Mouse (Mus musculus): ENCODE results near the gene Dpyd. TPM values are rescaled to one million over a fixed set of nuclear protein-coding genes. Genes with fewer than 3 reads are reported as not detected.
A peak's percentile ranks its signal among the peaks of the same experiment; 100 is the strongest.

Gene Dpyd
- polyA plus RNA-seq, 1 experiment from 2014 or later, result 4.3 TPM

DNA sequence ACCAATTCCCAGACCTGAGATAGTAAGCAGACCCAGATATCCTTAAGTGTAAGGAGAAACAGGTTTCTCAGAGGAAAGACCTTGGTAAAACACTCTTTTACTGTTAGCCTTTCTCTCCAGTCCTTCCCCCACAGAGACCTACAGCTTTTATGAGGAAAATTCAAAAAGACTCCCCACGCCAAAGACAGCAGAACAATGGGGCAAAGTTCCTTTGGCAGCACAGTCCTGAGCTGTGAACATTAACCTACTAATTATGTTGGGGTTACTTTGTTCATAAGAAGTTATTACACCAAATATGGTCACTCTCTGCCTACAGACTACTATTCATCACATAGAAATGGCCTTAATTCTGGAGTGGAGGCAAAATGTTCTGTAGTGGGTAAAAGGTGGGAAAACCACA is 480.7 kb downstream of the Dpyd start:
- H3K4me2 ChIP-seq, result no peak overlapping the region
- H3K27me3 ChIP-seq, result no peaks in the 10 kb centered on the region
- no peak overlapping the region for H3K4me3 ChIP-seq
- H3K9me3 ChIP-seq, result no peaks in the 10 kb centered on the region
- H3K9ac ChIP-seq, result no peak overlapping the region
- ATAC-seq (ENCODE audit: low FRiP score, low read depth), result no peak
- 78% methylated on average over 1 of the region's 1 CpGs for WGBS
- H3K27ac ChIP-seq (replicated peaks), result no peak overlapping the region
- no peaks in the 10 kb centered on the region for H3K36me3 ChIP-seq
- H3K4me1 ChIP-seq (replicated peaks), result no peaks in the 10 kb centered on the region

DNA sequence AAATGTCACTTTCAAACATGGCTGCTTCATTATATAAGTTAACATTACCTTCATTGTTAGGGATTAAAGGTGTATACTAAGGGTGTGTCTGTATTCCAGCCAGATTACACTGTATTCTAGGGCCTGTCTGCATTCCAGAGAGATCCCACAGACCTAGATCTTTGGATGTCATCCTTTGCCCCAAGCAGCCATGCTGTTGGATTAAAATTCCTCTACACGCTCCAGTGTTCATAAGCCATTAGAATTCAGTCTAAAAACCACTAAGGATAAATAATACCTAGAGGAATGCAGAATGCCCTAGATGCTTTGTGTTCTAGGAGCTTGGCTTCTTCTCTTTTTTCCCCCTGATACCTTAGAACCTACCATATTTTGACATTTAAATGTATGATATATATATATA is 494.2 kb downstream of the Dpyd start:
- 89% methylated on average over 1 of the region's 1 CpGs for WGBS
- no peak for ATAC-seq (ENCODE audit: low FRiP score, low read depth)

DNA sequence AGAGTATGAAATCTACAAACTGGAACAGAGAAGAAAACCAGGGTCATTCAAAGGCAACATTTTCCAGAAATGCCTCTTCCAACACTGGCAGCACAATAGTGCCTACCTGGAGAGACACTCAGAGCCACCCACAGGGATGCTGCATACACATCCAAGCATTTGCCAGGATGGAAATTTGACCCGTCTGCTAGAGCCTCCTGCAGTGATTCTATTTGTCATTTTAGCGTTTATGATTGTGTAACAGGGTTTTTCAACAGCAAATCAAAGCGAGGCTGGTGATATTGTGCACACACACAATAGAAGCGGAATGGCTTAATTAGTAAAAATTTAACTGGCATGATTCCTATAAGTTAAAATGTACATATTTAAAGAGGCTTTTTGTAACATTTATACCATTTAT is 501.3 kb downstream of the Dpyd start:
- Histone ChIP-seq H3K9me3 (no peaks in the 10 kb centered on the region), H3K36me3 (no peaks in the 10 kb centered on the region), H3K4me2 (no peak overlapping the region), H3K27ac (replicated peaks) (no peak overlapping the region), H3K4me1 (replicated peaks) (0 out of 2 replicates have a peak, but pooled peaks cover 3% of the 10 kb centered on the region), H3K4me3 (no peak overlapping the region), H3K27me3 (no peaks in the 10 kb centered on the region), H3K9ac (no peak overlapping the region)
- 28% methylated on average over 4 of the region's 4 CpGs for WGBS
- ATAC-seq (ENCODE audit: low FRiP score, low read depth), result 0 out of 2 replicates have a peak, but pooled peaks have one; percentile 42

More for the DNA sequence above, 494.2 kb downstream of the Dpyd start:
- H3K4me1 ChIP-seq (replicated peaks), result no peaks in the 10 kb centered on the region
- H3K9me3 ChIP-seq, result no peaks in the 10 kb centered on the region
- no peak overlapping the region for H3K27ac ChIP-seq (replicated peaks)
- H3K4me3 ChIP-seq, result no peak overlapping the region
- no peak overlapping the region for H3K4me2 ChIP-seq
- H3K9ac ChIP-seq, result no peak overlapping the region
- no peaks in the 10 kb centered on the region for H3K36me3 ChIP-seq
- H3K27me3 ChIP-seq, result no peaks in the 10 kb centered on the region

DNA sequence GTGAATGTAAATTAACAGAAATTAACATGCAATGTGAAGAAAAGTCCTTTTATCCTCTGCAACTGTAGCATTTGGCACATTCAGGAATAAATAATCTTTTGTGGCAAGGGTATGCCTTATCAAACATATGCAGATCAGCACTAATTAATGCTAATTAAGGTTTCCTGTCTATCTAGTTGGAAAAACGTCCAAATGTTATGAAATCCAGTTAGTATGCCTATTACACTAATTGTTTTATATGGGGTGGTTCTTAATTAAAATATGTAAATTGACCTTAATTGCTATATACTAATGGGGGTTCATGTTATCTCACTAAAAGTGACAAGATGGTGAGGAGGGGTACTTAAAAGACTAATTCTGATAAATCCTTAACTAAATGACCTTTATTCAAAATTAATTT is 501.7 kb downstream of the Dpyd start:
- H3K4me3 ChIP-seq, result no peak overlapping the region
- WGBS, result 5% methylated on average over 1 of the region's 1 CpGs
- H3K27me3 ChIP-seq, result 0 out of 2 replicates have a peak, but pooled peaks cover 2% of the 10 kb centered on the region

DNA sequence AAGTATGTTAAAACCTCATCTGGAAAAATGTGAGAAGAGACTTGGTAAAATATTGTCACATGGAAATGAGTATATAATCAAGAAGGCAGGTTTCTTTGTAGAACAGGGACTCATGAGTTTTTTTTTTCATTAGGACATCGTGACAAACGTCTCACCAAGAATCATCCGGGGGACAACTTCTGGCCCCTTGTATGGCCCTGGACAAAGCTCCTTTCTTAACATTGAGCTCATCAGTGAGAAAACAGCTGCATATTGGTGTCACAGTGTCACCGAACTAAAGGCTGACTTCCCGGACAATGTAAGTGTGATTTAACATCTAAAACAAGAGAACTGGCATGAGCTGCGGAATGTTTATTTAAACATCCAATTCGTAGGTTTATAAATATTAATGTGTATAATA is 502.8 kb downstream of the Dpyd start:
- no peak overlapping the region for H3K4me3 ChIP-seq
- no peaks in the 10 kb centered on the region for H3K9me3 ChIP-seq
- 32% methylated on average over 7 of the region's 7 CpGs for whole genome bisulfite sequencing
- 0 out of 2 replicates have a peak, but pooled peaks cover 3% of the 10 kb centered on the region for H3K4me1 ChIP-seq (replicated peaks)
- no peak for ATAC-seq (ENCODE audit: low FRiP score, low read depth)
- H3K9ac ChIP-seq, result no peak overlapping the region
- 0 out of 2 replicates have a peak, but pooled peaks cover 3% of the 10 kb centered on the region for H3K27me3 ChIP-seq
- H3K36me3 ChIP-seq, result no peaks in the 10 kb centered on the region
- no peak overlapping the region for H3K4me2 ChIP-seq
- no peak overlapping the region for H3K27ac ChIP-seq (replicated peaks)

More for the DNA sequence above, 501.7 kb downstream of the Dpyd start:
- Histone ChIP-seq H3K9me3 (no peaks in the 10 kb centered on the region), H3K36me3 (no peaks in the 10 kb centered on the region), H3K4me1 (replicated peaks) (0 out of 2 replicates have a peak, but pooled peaks cover 3% of the 10 kb centered on the region), H3K9ac (no peak overlapping the region), H3K27ac (replicated peaks) (no peak overlapping the region), H3K4me2 (no peak overlapping the region)
- ATAC-seq (ENCODE audit: low FRiP score, low read depth), result no peak

- Histone ChIP-seq H3K9me3 (no peaks in the 10 kb centered on the region), H3K27ac (replicated peaks) (no peak overlapping the region), H3K4me1 (replicated peaks) (0 out of 2 replicates have a peak, but pooled peaks cover 3% of the 10 kb centered on the region), H3K4me3 (no peak overlapping the region), H3K4me2 (no peak overlapping the region), H3K36me3 (no peaks in the 10 kb centered on the region), H3K27me3 (0 out of 2 replicates have a peak, but pooled peaks cover 3% of the 10 kb centered on the region), H3K9ac (no peak overlapping the region)
- no peak for ATAC-seq (ENCODE audit: low FRiP score, low read depth)
- 76% methylated on average over 9 of the region's 9 CpGs for WGBS
Measured at GRCm38 (mm10) chr3:119067221-119067620, 505.3 kb downstream of the Dpyd start.

DNA sequence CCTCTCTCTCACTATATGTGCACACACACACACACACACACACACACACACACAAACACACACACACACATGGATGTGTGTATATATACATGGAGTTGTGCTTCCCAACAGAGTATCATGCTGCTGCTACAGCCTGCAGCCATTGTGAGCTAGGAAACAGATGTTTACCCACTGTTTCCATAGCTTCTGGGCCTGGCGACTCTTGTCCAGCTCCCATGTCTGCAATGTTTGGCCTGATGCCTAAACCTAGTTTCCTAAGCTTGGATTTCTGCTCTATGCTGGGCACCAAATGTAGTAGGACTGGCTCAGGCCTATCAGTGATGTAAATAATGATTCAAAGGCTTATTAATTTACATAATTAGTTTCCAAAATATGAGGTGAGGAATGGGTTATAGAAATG is 524.7 kb downstream of the Dpyd start:
- 27% methylated on average over 1 of the region's 1 CpGs for WGBS
- no peak for ATAC-seq (ENCODE audit: low FRiP score, low read depth)
- Histone ChIP-seq H3K4me2 (no peak overlapping the region), H3K4me1 (replicated peaks) (no peaks in the 10 kb centered on the region), H3K27me3 (no peaks in the 10 kb centered on the region), H3K4me3 (no peak overlapping the region), H3K9ac (no peak overlapping the region), H3K27ac (replicated peaks) (no peak overlapping the region), H3K9me3 (no peaks in the 10 kb centered on the region), H3K36me3 (no peaks in the 10 kb centered on the region)

DNA sequence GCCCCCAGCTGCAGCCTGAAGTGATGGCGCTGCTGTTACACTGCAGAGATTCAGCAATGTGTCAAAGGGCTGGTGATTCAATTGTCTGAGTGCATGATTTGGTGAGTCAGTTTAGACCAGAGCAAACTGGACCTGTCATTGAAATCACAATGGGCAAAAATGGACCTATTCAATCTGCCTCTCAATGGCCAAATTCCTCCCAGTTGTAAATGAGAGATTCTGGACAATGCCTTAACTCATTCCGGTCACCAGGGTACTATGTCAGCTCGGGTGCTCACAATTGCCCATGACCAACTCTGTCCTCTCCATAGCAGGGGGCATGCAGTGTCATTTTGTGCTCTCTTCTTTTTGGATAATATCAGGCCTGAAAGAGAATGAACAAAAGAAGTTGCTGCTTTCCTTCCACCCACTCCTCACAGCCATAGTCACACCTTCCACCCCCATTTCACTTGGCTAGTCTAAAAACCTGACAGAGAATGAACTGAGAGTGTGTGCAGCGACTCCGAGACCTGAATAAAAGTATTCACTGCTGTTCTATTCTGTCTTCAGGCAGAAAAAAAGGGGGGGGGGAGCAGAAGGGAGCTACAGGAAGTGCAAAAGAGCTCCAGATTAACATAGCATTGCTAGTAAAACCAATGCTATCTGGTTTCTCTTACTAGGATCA is 533.4 kb downstream of the Dpyd start:
- ATAC-seq (ENCODE audit: low FRiP score, low read depth), result no peak
- Histone ChIP-seq H3K27me3 (no peaks in the 10 kb centered on the region), H3K27ac (replicated peaks) (no peak overlapping the region), H3K4me1 (replicated peaks) (no peaks in the 10 kb centered on the region), H3K9me3 (no peaks in the 10 kb centered on the region), H3K4me2 (no peak overlapping the region), H3K9ac (no peak overlapping the region), H3K36me3 (no peaks in the 10 kb centered on the region), H3K4me3 (no peak overlapping the region)
- 22% methylated on average over 5 of the region's 5 CpGs for WGBS

- WGBS, result 67% methylated on average over 2 of the region's 2 CpGs
- Histone ChIP-seq H3K9me3 (no peaks in the 10 kb centered on the region), H3K27ac (replicated peaks) (no peak overlapping the region), H3K4me1 (replicated peaks) (no peaks in the 10 kb centered on the region), H3K27me3 (no peaks in the 10 kb centered on the region), H3K4me2 (no peak overlapping the region), H3K36me3 (no peaks in the 10 kb centered on the region), H3K9ac (no peak overlapping the region), H3K4me3 (no peak overlapping the region)
- no peak for ATAC-seq (ENCODE audit: low FRiP score, low read depth)
Measured at GRCm38 (mm10) chr3:119126003-119126402, 564.1 kb downstream of the Dpyd start.

DNA sequence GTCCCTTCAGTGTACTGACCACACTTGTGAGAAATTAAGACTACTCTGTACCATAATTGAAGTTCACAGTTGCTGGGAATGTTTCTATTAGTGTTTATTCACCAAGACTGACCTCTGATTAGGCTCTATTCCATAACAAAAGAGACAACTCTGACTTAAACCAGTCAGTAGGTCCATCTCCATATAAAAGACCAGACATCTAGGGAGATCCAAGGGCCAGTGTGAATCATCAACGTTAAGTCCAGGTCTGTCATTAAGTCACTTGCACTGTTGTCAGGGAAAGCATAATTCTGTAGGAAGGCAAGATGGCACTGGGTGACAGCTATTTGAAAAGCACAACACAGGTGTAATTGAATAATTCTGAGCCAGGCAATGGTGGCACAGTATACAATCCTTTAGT is 566.1 kb downstream of the Dpyd start:
- 61% methylated on average over 1 of the region's 1 CpGs for WGBS
- Histone ChIP-seq H3K9me3 (no peaks in the 10 kb centered on the region), H3K36me3 (no peaks in the 10 kb centered on the region), H3K27me3 (no peaks in the 10 kb centered on the region), H3K9ac (no peak overlapping the region), H3K4me3 (no peak overlapping the region), H3K4me2 (no peak overlapping the region), H3K27ac (replicated peaks) (no peak overlapping the region), H3K4me1 (replicated peaks) (no peaks in the 10 kb centered on the region)
- no peak for ATAC-seq (ENCODE audit: low FRiP score, low read depth)

GRCm38 (mm10) chr3:119143034-119143433 is 581.1 kb downstream of the Dpyd start:
- H3K9me3 ChIP-seq, result no peaks in the 10 kb centered on the region
- H3K4me2 ChIP-seq, result no peak overlapping the region
- H3K36me3 ChIP-seq, result no peaks in the 10 kb centered on the region
- H3K4me1 ChIP-seq (replicated peaks), result no peaks in the 10 kb centered on the region
- no peak overlapping the region for H3K9ac ChIP-seq
- no peak overlapping the region for H3K27ac ChIP-seq (replicated peaks)
- no peak overlapping the region for H3K4me3 ChIP-seq
- no peak for ATAC-seq (ENCODE audit: low FRiP score, low read depth)
- H3K27me3 ChIP-seq, result no peaks in the 10 kb centered on the region
- 51% methylated on average over 5 of the region's 5 CpGs for WGBS

DNA sequence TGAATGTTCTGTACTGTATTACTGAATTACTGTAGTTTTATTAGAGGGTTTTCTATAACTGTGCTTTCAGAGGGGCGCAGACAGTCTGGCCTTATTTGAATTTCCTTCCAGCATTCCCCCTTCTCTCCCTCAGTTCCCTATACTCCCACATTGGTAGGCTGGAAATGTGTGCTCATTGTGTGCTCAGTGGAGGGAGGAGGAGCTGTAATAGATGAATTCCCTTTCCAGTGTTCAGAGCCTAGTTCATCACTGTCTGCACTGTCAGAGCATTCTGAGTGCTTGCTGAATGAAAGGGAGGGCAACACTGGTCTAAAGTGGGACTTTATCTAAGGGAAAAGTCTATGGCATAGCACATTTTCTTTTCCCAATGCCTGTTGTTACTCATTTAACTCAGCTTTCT is 582.9 kb downstream of the Dpyd start:
- H3K9me3 ChIP-seq, result no peaks in the 10 kb centered on the region
- no peak overlapping the region for H3K4me3 ChIP-seq
- no peaks in the 10 kb centered on the region for H3K4me1 ChIP-seq (replicated peaks)
- no peak overlapping the region for H3K9ac ChIP-seq
- H3K36me3 ChIP-seq, result no peaks in the 10 kb centered on the region
- H3K4me2 ChIP-seq, result no peak overlapping the region
- no peak overlapping the region for H3K27ac ChIP-seq (replicated peaks)
- no peaks in the 10 kb centered on the region for H3K27me3 ChIP-seq
- 63% methylated on average over 1 of the region's 1 CpGs for WGBS
- no peak for ATAC-seq (ENCODE audit: low FRiP score, low read depth)
